Mouse (Mus musculus) midbrain, embryonic 11.5 days (tissue): Measurements from ENCODE around the gene Insyn1. TPM values are rescaled to one million over a fixed set of nuclear protein-coding genes. Genes with fewer than 3 reads are reported as not detected.
A peak's percentile ranks its signal among the peaks of the same experiment; 100 is the strongest.

Source experiments
- ATAC-seq: fragments of 200-750 bp; cut with Nextera tagmentation; 2 replicates; pipeline ENCODE4 v1.8.0; 2017; ENCODE audit warnings: moderate TSS enrichment, moderate library complexity; ENCODE audit not compliant: low FRiP score
- DNase-seq: peaks from one replicate; pipeline ENCODE4 v3.0.0; 2015; ENCODE audit warnings: low spot score; ENCODE audit errors: missing footprints
- H3K27ac ChIP-seq: fragments of 300-500 bp; sonication (generic); 2 replicates; pipeline ENCODE4 v1.5.1; 2014; ENCODE audit warnings: low read depth, low read length
- H3K27me3 ChIP-seq: fragments of 300-500 bp; sonication (generic); 2 replicates; pipeline ENCODE4 v1.6.1; 2014; ENCODE audit warnings: mild to moderate bottlenecking, low read length, moderate library complexity, mixed read lengths; ENCODE audit not compliant: control insufficient read depth, insufficient read depth
- H3K36me3 ChIP-seq: fragments of 300-500 bp; sonication (generic); 2 replicates; pipeline ENCODE4 v1.6.1; 2014; ENCODE audit warnings: mild to moderate bottlenecking, low read length, moderate library complexity, mixed read lengths; ENCODE audit not compliant: control insufficient read depth, insufficient read depth
- H3K4me1 ChIP-seq: fragments of 300-500 bp; sonication (generic); 2 replicates; pipeline ENCODE4 v1.6.1; 2014; ENCODE audit warnings: low read length; ENCODE audit not compliant: control insufficient read depth, insufficient read depth
- H3K4me2 ChIP-seq: fragments of 300-500 bp; sonication (generic); 2 replicates; pipeline ENCODE4 v1.6.1; 2014; ENCODE audit warnings: mild to moderate bottlenecking, moderate library complexity
- H3K4me3 ChIP-seq: fragments of 300-500 bp; sonication (generic); 2 replicates; pipeline ENCODE4 v1.5.1; 2014; ENCODE audit warnings: low read depth, low read length
- H3K9ac ChIP-seq: fragments of 300-500 bp; sonication (generic); 2 replicates; pipeline ENCODE4 v1.6.1; 2014; ENCODE audit warnings: low read length
- H3K9me3 ChIP-seq: fragments of 300-500 bp; sonication (generic); 2 replicates; pipeline ENCODE4 v1.6.1; 2016; ENCODE audit warnings: low read length; ENCODE audit not compliant: control insufficient read depth
- WGBS: fragments of 180-500 bp; shearing (Covaris S2); extraction: QIAGEN DNeasy Blood & Tissue Kit; methylation state at CpG from one replicate; pipeline ENCODE4 v1.1.7; 2014; 5-methylcytosine and 5-hydroxymethylcytosine counted together
- polyA plus RNA-seq: library from polyadenylated mRNA; unstranded; fragments of >200 nt; fragmentation: Nextera tagmentation; extraction: Ambion mirVana; gene quantifications from 2 replicates; pipeline ENCODE4 v1.2.1, GENCODE M21; 2014

Gene Insyn1
- polyA plus RNA-seq, 1 experiment from 2014 or later: 1.8 TPM

DNA sequence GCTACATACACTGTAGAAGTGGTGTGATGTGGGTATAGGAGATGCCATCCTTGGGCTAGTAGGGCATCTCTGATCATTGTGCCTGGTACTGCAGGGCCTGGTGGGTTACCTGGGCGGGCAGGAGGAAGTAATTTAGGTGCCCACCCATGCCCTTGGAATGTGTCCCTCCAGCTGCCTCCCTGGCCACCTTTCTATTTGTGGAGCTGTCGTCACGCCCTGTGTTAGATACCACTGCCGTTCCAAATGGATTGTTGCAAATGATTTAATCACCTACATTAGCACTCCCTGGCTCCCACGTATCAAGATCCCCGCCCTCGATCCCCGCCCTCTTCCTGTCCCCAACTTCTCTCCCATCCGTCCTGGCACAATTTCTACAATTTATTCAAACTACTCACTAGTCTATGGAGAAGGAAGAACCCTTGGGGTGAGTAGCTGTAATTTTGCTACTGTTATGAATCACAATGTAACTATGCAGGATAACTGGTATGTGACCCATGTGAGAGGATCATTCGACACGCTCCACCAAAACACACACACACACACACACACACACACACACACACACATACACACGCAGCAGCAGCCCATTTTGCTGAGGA lies 40.3 kb upstream of the Insyn1 start:
- no peaks in the 10 kb centered on the region for H3K36me3 ChIP-seq
- no peak overlapping the region for H3K4me3 ChIP-seq
- DNase-seq: peak; percentile 31
- H3K4me2 ChIP-seq: no peak overlapping the region
- H3K9me3 ChIP-seq: no peaks in the 10 kb centered on the region
- H3K9ac ChIP-seq: no peak overlapping the region
- WGBS: 88% methylated on average over 12 of the region's 12 CpGs
- no peak for ATAC-seq
- H3K27ac ChIP-seq: no peak overlapping the region
- no peaks in the 10 kb centered on the region for H3K4me1 ChIP-seq
- H3K27me3 ChIP-seq: no peaks in the 10 kb centered on the region; the same call in 1 of the 2 replicates

DNA sequence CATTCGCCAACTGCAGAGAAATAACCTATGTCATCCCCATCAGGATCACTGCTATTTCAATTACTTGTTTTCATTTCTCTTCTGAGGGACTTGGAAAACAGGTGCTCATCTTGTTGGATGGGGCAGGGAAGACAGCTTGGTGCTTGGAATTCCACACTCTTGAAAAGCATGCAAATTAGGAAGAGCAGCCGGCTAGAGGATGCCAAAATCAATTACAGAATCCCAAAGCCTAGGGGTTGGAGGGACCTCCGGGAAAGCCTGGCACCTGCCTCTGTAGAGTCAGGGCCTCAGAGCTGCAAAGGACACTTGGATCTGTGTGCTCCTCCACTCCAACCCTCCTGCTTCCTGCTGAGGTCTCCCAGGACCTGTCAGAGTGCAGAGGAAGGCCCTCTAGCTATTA lies 38.9 kb upstream of the Insyn1 start:
- no peak for DNase-seq
- Histone ChIP-seq H3K27me3 (no peaks in the 10 kb centered on the region; the same call in 1 of the 2 replicates), H3K4me1 (no peaks in the 10 kb centered on the region), H3K27ac (no peak overlapping the region), H3K36me3 (no peaks in the 10 kb centered on the region), H3K9ac (no peak overlapping the region), H3K9me3 (no peaks in the 10 kb centered on the region), H3K4me3 (no peak overlapping the region), H3K4me2 (no peak overlapping the region)
- 47% methylated on average over 3 of the region's 3 CpGs for WGBS
- ATAC-seq: no peak

DNA sequence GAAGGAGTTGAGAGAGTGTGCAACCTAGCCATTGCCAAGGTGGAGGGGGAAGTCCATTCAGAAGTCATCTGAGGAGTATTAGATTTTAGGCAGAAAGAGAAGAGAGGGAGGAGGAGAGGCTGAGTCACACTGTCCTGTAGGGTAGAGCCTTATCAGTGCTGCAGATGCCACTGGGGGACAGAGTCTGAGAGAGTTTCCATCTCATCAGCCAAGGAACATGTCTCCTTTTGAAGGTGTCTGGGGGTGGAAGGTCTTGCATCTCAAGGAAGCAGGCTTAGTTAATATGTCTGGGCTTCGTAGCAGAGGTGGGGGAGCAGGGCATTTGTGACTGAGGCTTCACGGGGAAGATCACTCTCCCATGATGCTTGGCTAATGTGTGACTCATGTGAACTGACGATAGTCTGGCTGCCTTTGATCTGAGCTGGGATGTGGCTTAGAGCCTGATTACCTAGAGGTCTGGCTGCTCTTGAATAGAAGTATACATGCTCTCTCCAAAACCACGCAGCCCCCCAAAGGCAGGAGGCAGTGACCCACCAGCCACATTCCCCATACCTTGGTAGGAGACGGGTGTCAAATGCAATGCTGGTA lies 34.5 kb upstream of the Insyn1 start:
- ATAC-seq (no peak), DNase-seq (no peak)
- Histone ChIP-seq H3K4me2 (no peak overlapping the region), H3K27me3 (no peaks in the 10 kb centered on the region; the same call in 1 of the 2 replicates), H3K9me3 (no peaks in the 10 kb centered on the region), H3K27ac (no peak overlapping the region), H3K4me1 (peaks cover 10% of the 10 kb centered on the region), H3K9ac (no peak overlapping the region), H3K4me3 (no peak overlapping the region), H3K36me3 (no peaks in the 10 kb centered on the region)
- WGBS: 86% methylated on average over 5 of the region's 5 CpGs

DNA sequence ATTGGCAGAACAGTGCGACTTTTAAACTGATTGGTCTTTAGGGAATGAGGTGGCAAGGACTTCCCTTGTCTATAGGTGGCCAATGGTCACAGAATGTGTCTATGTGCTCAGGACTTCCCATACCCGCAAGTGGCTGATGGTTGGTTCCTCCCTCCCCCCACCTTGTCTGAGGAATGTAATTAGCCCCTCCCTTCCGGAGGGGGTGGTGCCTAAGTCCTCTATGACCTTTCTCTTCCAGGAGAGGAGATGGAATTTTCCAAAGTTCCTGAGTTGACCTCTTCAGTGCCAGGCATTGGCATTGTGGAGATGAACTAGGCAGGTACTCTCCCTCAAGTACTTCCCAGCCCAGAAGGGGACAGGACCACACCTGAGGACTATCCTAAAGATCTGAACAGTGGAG lies 33.5 kb upstream of the Insyn1 start:
- H3K9me3 ChIP-seq: no peaks in the 10 kb centered on the region
- H3K4me1 ChIP-seq: peaks cover 10% of the 10 kb centered on the region
- no peaks in the 10 kb centered on the region for H3K36me3 ChIP-seq
- no peak overlapping the region for H3K4me2 ChIP-seq
- no peak overlapping the region for H3K27ac ChIP-seq
- DNase-seq (no peak), ATAC-seq (no peak)
- no peaks in the 10 kb centered on the region; the same call in 1 of the 2 replicates for H3K27me3 ChIP-seq
- no peak overlapping the region for H3K9ac ChIP-seq
- 48% methylated on average over 3 of the region's 3 CpGs for WGBS
- no peak overlapping the region for H3K4me3 ChIP-seq

DNA sequence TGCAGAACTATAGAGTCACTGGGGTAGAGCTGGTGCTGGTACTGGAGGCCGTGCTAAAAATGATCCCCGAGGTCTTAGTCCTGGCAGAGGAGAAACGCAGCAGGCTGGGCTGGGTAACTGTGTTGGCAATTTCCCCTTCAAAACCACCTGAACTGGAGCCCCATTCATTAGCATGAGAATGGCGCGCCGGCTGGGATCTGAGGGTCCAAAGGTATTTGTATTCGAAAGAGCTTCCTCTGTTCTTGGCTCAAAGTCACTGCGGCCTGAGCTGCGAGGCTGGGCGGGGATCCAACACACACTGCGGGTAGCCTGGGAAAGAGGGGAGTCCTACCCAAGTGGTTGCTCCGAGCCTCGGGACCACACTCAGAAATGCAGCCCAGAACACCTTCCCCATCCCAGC lies 32.6 kb upstream of the Insyn1 start:
- Histone ChIP-seq H3K36me3 (no peaks in the 10 kb centered on the region), H3K4me1 (peaks cover 10% of the 10 kb centered on the region), H3K27me3 (no peaks in the 10 kb centered on the region; the same call in 1 of the 2 replicates), H3K4me3 (no peak overlapping the region), H3K9me3 (no peaks in the 10 kb centered on the region), H3K4me2 (peak overlapping the region; percentile 20; the same call in 1 of the 2 replicates), H3K27ac (no peak overlapping the region), H3K9ac (no peak overlapping the region)
- no peak for ATAC-seq
- DNase-seq: peak; percentile 90
- WGBS: 8% methylated on average over 13 of the region's 13 CpGs

DNA sequence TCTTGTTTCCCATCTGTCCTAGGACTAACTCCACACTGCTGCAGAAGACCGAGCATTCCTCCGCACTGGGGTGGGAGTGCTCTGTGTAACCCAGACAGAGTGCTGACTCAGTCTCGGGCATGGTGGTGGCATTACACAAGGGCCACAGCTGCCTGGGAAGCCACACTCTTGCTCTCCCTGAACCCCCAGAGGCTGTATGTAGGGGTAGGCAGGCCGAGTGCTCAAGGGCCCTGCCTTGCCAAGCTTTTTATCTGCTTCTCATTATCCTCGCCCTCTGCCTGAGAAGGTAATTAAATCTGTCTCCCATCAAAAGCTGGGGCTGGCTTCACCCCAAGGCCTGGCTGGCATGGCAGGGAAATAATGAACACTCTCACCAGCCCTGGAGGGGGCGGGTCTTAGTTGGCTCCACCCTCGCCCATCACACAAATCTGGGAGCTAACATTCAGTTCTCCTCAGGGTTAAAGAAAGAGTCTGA lies 30.9 kb upstream of the Insyn1 start:
- DNase-seq: no peak
- no peak for ATAC-seq
- no peak overlapping the region for H3K4me3 ChIP-seq
- H3K36me3 ChIP-seq: no peaks in the 10 kb centered on the region
- H3K27me3 ChIP-seq: no peaks in the 10 kb centered on the region; the same call in 1 of the 2 replicates
- H3K27ac ChIP-seq: no peak overlapping the region
- H3K4me2 ChIP-seq: no peak overlapping the region
- H3K9me3 ChIP-seq: no peaks in the 10 kb centered on the region
- H3K4me1 ChIP-seq: peaks cover 10% of the 10 kb centered on the region
- H3K9ac ChIP-seq: no peak overlapping the region
- WGBS: 64% methylated on average over 7 of the region's 7 CpGs

DNA sequence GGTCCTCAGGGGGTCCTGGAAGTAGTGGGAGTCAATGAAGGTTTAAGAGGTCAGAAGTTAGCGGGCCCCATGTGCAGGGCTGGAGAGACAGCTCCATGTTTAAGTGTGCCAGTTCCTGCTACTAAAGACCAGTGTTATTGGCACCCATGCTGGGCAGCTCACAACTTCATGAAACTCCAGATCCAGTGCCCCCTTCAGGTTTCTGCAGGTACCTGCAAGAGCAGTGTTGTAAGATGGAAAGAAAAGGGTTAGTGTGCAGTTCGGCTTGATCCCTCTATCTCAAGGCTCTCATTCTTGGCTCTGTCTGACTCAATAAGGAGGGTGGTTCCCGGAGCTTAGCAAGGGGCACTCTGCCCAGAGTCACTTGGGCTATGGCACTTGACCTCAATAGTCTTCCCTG lies 30.1 kb upstream of the Insyn1 start:
- Histone ChIP-seq H3K4me1 (peaks cover 10% of the 10 kb centered on the region), H3K4me3 (no peak overlapping the region), H3K36me3 (no peaks in the 10 kb centered on the region), H3K9me3 (no peaks in the 10 kb centered on the region), H3K27ac (no peak overlapping the region), H3K27me3 (no peaks in the 10 kb centered on the region), H3K9ac (no peak overlapping the region), H3K4me2 (no peak overlapping the region)
- ATAC-seq (no peak), DNase-seq (no peak)
- WGBS: 77% methylated on average over 3 of the region's 3 CpGs

DNA sequence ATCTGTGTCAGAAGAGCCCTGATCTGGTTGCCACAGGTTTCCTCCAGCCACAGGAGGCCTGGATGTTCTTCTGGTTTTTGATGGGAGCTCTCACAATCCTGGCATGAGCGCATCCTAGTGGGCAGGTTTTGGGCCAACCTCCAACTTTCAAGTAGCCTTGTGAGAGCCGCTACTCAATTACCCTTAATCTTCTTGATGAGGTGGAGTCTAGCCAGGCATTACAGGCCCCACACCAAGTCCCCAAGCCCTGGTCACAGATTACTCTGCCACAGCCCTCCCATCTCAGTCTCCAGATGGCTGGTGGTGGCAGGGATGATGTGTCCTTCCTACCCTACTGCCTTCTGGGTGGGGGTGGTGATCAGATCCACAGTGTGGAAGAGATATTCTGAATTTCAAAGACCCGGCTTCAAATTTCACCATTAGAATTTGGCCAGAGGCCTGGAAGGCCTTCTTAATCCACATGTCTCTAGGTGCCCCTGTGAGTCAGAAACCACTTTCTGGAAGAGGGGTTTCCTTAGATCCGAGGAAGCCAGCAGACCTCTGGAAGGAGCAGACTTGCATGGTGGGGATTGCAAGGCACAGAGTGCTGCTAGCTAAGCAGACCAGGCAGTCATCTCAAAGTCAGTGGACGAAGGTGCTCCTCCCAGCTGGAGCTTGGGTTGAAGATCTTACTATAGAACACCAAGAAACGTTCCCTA lies 29.4 kb upstream of the Insyn1 start:
- WGBS: 87% methylated on average over 6 of the region's 6 CpGs
- no peak overlapping the region for H3K27ac ChIP-seq
- H3K9ac ChIP-seq: no peak overlapping the region
- H3K4me3 ChIP-seq: no peak overlapping the region
- ATAC-seq (no peak), DNase-seq (no peak)
- H3K9me3 ChIP-seq: no peaks in the 10 kb centered on the region
- no peak overlapping the region for H3K4me2 ChIP-seq
- H3K36me3 ChIP-seq: no peaks in the 10 kb centered on the region
- H3K27me3 ChIP-seq: no peaks in the 10 kb centered on the region
- peaks cover 10% of the 10 kb centered on the region for H3K4me1 ChIP-seq

DNA sequence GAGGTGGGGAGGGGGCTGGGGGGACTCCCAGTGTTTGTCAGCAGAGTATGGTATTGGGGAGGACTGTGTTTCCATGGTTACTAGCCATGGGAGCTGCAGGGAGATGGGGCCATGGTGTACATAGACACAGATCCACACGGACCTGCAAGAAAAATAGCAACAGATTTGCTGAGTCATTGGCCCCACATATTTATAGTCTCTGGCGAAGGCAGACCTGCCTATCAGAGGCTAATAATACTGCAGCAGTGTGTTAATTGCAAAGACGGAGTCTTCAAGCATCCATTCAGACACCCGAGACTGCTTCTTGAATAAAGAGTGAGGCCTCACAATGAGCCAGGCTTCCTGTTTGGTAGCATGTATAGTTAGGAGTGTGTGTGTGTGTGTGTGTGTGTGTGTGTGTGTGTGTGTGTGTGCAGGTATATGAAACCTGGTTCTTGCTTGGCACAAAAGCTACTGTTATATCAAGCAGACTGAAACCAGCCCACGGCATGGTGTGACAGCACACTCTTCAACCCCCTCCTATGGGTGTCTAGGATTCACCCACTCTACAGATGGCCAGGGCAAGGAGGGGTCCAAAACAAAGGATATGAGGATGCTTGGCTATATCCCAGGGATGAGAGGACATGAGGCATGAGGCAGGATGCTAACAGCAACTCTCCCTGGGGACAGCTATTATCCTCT lies 20.9 kb upstream of the Insyn1 start:
- 83% methylated on average over 5 of the region's 5 CpGs for whole genome bisulfite sequencing
- Histone ChIP-seq H3K27me3 (no peaks in the 10 kb centered on the region), H3K36me3 (no peaks in the 10 kb centered on the region), H3K9ac (no peak overlapping the region), H3K4me2 (no peak overlapping the region), H3K4me1 (no peaks in the 10 kb centered on the region), H3K4me3 (no peak overlapping the region), H3K27ac (no peak overlapping the region), H3K9me3 (no peaks in the 10 kb centered on the region)
- no peak for ATAC-seq
- DNase-seq: no peak
